Mouse (Mus musculus) 416B (cell line): ENCODE data around the gene Tanc1.
A peak's percentile ranks its signal among the peaks of the same experiment; 100 is the strongest.

Experiments used
- DNase-seq: peaks from one replicate; pipeline ENCODE4 v3.0.0; 2011; ENCODE audit warnings: low read depth

Tanc1 gene

GRCm38 (mm10) chr2:59830151-59830550 lies 218.3 kb downstream of the Tanc1 start:
- peak; percentile 10 for DNase-seq

GRCm38 (mm10) chr2:59830940-59831339 lies 219.1 kb downstream of the Tanc1 start:
- DNase-seq: no peak

- DNase-seq: no peak
Measured at GRCm38 (mm10) chr2:59831831-59832230, 220.0 kb downstream of the Tanc1 start.

DNA sequence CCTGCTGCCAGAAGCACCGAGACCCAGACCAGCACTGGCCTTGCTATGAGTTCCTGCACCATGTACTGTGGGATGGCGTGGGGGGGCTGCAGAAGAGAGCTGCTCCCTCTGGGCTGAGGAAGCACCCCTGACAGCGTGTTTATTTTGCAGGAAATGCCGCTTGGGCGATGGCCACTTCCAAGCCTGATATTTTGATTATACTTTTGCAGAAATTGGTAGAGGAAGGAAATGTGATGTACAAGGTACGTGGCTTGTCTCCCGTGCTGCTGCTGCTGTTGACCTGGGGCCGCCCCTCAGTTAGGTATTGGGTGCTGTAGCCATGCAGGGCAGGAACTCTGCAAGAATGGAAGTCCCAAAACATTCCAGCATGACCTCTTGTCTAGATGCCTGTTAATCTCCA lies 227.0 kb downstream of the Tanc1 start:
- no peak for DNase-seq

- no peak for DNase-seq
Measured at GRCm38 (mm10) chr2:59839755-59840154, 227.9 kb downstream of the Tanc1 start.

- DNase-seq: no peak
Measured at GRCm38 (mm10) chr2:59840191-59840590, 228.3 kb downstream of the Tanc1 start.

DNA sequence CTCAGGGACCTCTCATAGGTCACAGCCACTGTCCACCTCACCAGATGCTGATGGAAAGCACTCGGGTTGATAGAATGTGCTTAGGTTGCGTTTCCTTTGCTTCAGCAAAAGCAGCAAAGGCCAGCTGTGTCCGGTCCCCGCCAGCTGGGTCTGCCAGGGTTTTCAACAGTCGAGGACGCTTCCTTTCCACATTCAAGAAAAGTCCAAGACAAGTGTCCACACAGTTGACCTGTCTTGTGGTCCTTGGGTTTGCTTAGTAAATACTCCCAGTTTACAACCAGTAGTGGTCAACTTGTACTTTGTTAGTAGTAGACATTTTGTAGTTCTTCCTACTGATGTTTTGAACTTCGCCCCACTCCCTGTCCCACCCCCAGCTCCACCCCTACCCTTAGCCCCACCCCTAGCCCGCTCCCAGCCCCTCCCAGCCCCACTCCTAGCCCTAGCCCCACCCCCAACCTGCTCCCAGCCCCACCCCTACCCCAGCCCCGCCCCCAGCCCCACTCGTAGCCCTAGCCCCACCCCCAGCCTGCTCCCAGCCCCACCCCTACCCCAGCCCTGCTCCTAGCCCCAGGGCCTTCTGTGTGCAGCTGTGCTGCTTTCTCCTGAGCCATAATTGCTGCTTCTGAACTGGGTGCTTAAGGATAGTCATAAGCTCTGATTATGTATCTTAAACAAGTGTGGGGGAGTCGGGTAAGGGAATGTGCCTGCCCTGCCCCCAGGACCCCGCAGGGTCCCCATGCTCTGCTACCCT lies 229.5 kb downstream of the Tanc1 start:
- DNase-seq: peak; percentile 21

DNA sequence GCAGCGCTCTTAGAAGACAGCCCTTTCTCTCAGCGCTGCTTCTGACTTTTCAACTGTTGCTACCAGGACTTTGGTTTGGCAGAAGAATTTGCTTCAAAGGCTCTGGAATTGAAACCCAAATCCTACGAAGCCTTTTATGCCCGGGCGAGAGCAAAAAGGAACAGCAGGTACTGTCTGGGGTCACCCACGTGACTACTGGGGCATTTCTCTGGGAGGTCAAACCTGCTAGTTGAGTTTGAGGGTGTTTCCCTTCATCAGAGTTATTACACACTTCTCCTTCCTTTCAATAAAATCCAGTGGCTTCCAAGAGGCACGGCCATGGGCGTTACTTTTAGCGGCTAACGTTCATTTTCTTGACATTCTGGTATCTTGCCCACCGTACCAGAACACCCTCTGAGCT lies 230.1 kb downstream of the Tanc1 start:
- DNase-seq: no peak

DNA sequence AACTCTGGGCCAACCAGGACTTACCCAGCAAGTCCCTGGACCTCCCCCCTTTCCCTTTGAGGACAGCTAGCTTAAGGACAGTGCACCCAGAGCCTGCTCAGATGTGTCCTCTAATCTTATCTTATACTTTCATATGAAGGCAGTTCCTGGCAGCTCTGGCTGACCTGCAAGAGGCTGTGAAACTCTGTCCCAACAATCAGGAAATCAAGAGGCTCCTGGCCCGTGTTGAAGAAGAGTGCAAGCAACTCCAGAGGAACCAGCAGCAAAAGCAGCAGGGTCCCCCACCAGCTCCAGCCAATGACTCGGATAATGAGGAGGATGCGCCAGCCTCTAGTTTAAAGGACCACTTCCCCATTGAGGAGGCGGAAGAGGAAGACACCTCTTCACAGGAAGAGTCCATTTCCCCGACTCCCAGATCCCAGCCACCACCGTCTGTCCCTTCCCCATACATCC lies 230.7 kb downstream of the Tanc1 start:
- DNase-seq: no peak

GRCm38 (mm10) chr2:59843156-59843555 lies 231.3 kb downstream of the Tanc1 start:
- DNase-seq: no peak

- no peak for DNase-seq
Measured at GRCm38 (mm10) chr2:59843848-59844247, 232.0 kb downstream of the Tanc1 start.

- DNase-seq: peak; percentile 31
Measured at GRCm38 (mm10) chr2:59851885-59852284, 240.0 kb downstream of the Tanc1 start.

DNA sequence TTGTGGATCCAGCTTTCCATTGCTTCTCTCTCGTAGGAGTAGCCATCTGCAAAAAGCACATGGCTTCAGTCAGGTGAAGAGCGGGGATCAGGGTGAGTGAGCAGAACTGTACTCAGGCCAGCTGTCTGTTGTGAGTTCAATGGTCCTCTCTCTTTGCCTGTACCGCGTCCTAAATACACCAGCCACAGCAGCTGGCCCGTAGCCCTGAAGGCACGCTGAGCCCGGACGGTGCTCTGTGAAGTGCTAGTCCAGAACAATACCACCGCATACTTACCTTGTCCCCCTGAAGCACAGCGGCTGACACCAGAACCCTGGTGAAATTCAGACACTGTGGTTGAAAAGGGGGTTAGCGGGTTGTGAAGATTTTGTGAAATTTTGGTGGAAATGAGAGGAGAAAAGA lies 241.1 kb downstream of the Tanc1 start:
- no peak for DNase-seq

DNA sequence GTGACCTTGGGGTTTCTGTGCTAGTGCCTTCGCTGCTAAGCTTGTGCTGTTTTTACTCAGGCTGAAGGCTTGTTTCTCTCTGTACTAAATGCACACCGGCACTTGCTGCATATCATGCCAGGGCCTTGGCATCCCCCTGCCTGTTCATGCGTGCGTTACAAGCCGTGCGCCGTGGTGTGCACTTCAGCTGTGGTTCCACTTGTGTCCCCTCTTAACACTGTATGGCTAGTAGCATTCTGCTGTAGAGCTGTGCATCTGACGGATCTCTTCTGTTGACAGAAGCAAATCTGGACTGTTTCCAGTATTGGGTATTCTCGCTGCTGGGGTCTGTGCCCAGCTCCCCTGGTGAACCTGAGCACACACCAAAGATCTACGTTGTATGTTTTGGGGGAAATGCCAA lies 241.7 kb downstream of the Tanc1 start:
- no peak for DNase-seq

- no peak for DNase-seq
Measured at GRCm38 (mm10) chr2:59854363-59854762, 242.5 kb downstream of the Tanc1 start.

- no peak for DNase-seq
Measured at GRCm38 (mm10) chr2:59862618-59863017, 250.8 kb downstream of the Tanc1 start.

GRCm38 (mm10) chr2:59870526-59870925 lies 258.7 kb downstream of the Tanc1 start:
- peak; percentile 22 for DNase-seq

DNA sequence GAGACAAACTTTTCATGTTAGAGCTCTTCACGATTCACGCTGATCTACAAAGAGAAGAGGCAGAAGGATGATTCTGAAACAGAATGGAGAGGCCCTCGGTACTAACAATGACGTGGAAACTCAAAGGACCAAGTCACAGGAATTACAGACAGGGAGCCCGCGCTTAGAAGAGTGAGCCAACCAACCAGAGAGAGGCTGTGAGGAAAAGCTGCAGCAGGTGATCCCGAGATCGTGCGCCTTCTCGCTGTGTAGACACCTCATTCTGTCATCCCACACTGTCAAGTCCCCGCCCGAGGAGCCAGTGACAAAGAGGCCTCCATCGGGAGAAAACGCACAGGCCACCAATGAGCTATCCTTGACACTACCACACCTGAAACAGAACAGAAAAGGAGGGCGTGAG lies 264.6 kb downstream of the Tanc1 start:
- DNase-seq: no peak

DNA sequence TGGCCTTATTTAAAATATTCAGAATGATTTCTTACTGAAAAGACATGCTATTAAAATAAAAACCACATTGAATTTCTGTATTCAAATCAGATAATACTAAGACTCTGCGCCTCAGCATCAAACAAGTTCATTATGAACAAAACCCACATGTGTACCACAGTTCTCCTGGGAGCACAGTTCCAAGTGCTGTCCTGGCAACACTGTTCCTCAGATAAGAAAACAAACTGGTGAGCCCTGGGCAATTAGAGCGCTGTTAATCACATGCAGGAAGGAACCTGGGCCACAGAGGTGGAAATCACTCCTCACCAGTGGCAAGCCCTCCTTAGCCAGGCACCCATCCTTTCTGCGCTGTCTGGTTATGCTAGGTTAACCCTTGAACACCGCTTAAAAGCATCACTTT lies 265.5 kb downstream of the Tanc1 start:
- peak; percentile 10 for DNase-seq

- DNase-seq: no peak
Measured at GRCm38 (mm10) chr2:59878221-59878620, 266.4 kb downstream of the Tanc1 start.

DNA sequence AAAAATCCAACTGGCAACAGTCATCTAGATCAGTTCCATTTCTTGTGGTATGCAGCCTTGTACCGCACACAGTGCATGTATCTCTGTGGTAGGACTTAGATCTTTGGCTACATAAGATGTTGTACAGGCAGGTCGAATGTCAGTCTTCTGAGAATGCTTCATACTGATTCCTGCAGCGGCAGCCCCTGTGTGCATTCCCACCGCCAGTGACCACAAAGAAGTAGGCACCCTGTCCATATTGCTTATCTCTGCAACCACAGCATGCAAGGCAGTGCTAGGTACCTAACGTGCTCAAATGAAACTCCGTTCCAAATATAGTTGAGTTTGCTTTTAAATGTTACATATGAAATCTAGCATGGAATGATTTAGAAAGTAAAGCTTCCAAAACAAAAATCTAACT lies 269.6 kb downstream of the Tanc1 start:
- DNase-seq: peak; percentile 73

- DNase-seq: peak; percentile 97
Measured at GRCm38 (mm10) chr2:59881831-59882741, 270.2 kb downstream of the Tanc1 start, which contains the start of gene Wdsub1. Wdsub1 (minus strand) TSS chr2:59882591.

GRCm38 (mm10) chr2:59882742-59883281 lies 271.0 kb downstream of the Tanc1 start:
- DNase-seq: no peak
